Mouse (Mus musculus) lung, adult 18-20 months (tissue): Measurements from ENCODE around the gene Gm10306.

Source experiments
- DNase-seq, 2 experiments: peaks; one replicate each; pipeline ENCODE4 v3.0.0; 2022; ENCODE audit warnings: mixed read lengths in 2 of 2

The Gm10306 gene

DNA sequence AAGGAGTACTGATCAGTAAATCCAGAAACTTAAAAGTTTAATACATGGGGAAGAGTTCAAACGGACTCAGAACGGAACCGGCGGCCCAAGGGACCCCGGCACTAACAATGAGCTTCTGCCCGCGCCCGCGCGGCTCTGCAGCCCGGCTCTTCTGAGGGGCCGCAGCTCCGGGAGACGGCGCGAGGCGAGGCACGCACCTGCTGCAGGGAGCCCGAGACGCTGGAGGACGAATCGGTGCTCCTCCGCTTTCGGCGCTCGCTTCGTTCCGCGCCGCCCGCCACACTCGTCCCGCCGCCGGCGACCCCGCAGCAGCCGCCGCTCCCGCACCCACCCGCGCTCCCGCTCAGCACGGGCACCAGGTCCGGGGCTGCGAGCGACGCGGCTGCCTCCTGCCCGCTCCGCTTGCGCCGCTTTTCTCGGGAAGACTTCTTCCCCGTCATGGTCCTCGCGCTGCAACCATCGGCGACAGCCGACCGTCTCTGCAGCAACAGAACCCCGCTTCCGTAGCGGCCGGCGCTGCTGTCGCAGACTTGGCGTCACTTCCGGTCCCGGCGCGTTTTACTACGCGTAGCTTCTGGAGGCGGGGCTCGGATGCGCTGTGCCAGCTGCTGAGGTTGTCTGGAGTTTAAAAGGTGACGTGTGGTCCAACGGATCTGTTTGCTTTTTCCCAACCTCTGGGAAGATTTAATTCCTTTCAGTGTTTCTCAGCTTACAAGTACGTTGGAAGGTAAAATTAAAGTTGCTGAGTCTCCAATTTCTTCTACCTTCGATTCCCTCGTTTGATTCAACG, at the start of gene Gm10306, which contains the start of gene Caap1:
Gene Gm10306 (plus strand): TSS at position 282 of the 790 bp plus-strand sequence.
Gene Caap1 (minus strand): TSS at position 532 of the 790 bp plus-strand sequence.
- DNase-seq: peak; percentile 90 to 91

DNA sequence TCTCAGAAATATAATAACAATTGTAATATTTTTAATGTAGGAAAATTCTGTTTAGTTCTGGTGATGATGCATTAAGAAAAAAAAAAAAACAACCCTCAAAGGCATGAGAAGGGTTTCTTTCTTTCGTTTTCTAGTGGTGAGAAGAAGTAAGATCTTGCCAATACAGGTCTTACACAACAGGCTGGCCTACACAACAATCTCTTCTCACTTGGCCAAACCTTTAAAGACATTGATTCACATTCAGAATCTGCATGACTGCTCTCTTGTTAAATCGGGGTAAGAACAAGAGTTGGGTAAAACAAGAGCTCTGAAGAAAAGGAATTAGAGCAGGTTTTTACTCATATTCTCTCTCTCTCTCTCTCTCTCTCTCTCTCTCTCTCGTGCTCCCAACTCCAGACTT, 41.0 kb upstream of the Gm10306 start:
- no peak for DNase-seq

DNA sequence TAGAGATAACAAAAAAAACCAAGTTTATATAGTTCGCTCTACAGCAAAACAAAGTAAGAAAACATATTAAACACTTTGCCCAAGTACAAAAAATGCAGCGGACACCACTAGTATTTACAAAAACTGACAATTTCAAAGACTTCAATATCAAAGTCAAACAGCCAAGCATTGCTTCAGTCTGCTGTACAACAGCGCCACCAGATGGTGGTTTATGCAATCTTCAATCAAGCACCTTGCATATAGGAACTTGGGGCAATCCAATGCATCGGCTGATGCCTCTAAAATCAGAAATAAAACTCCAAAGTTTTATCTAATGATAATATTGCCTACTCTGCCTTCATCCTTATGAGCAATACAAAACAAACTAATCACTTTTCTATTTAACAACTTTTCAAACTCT, 38.7 kb upstream of the Gm10306 start:
- peak in 1 of 2 experiments; percentile 14 for DNase-seq

DNA sequence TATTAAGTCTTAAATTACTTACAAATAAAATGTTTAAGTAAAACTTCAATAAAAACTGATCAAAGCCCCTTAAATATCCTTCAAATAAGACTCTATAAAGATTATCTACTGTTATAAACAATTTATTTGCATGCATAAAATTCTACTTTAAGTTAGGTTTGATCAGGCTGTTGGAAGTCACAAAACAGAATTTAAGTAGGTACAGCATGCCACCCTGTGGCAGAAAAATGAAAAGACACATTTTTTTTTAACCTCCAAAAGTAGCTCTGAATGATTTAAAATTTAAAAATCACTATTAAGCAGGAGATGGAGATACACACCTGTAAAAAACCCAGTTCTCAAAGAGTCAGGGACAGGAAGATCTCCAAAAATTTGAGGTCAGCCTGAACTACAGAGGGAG, 33.0 kb upstream of the Gm10306 start:
- no peak for DNase-seq

DNA sequence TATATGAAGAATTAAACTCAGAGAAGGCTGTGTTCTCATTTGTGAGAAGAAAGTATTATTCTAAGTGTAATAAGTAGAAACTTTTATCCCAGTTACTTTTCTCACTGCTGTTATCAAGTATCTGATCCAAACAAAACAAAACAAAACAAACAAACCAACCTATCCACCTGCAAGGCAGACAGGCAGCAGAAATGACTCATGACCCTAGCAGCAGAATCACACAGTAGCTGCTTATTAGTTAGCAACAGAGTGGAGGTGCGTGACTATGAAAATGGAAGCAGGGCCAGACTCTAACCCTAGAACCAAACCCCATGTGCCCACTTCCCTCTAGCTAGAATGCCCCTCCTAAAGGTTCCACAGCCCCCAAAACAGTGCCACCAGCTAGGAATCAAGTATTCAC, 26.9 kb upstream of the Gm10306 start:
- no peak for DNase-seq

DNA sequence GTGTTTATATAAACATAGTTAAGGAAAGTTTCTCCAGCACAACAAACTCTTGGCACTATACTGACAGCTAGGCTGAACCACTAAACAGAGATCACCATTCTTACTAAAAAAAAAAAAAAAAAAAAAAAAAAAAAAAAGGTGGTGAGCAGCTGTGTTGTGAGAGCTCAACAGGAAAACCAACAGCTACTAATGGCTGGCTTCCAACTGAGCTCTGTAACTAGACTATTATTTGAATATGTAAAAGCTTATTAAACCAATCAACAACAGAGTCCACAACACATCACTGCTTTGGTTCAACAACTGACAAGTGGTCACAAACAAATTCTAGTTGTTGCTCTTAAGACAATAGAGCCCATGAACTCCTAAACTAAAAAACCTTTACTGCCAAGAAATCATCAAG, 23.1 kb upstream of the Gm10306 start:
- DNase-seq: no peak

DNA sequence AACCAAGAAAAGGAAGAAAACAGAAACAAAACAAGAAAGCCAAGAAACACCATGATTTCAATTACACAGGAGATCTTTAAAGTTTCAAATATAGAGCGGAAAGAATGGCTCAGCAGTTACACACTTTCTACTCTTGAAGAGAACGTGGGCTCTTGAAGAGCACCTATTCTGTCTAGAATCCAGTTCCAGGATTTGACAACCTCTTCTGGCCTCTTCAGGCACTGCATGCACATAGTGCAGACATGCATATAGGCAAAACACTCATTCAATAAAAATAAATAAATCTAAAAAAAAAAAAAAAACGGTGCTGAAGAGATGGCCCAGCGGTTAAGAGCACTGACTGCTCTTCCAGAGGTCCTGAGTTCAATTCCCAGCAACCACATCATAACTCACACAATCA, 13.3 kb upstream of the Gm10306 start:
- DNase-seq: no peak

DNA sequence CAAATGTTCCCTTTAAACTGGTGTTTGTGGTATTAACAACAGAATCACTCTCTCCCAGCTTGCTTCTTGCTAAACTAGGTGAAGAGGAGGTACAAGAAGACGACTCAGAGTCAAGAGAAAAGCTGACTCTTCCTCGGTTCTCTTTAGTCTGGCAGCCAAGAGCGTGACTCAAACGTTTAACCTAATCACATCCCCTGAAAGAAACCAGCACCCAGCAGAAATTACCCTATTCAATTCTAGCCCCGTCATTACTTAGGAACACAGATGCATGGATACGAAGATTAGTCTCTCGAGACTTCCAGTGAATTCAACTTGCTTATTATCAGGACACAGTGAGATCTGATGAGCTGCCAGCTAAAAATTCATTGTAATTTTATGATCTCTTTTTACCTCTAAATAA, 12.0 kb upstream of the Gm10306 start:
- DNase-seq: no peak

DNA sequence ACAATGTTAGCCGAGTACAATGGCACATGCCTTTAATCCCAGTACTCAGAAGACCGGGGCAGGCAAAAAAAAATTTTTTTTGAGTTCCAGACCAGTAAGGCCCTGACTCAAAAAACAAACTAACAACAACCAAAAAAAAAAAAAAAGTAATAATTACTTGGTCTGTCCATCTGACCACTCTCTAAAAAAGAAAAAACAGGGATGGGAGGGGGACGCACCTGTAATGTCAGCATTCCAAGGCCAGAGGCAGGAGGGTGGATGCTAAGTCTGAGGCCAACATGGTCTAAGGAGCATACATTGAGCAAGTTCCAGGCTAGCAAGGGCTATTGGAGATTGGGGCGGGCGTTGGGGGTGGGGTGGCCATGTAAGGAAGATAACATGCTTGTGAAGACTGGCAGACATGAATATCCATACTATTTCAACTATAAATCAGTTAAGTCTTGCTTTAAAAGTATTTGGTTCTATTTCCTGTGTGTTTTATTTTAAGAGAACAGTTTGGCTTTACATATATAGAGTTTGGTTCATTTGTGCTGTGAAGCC, 1.3 kb upstream of the Gm10306 start:
- no peak for DNase-seq

DNA sequence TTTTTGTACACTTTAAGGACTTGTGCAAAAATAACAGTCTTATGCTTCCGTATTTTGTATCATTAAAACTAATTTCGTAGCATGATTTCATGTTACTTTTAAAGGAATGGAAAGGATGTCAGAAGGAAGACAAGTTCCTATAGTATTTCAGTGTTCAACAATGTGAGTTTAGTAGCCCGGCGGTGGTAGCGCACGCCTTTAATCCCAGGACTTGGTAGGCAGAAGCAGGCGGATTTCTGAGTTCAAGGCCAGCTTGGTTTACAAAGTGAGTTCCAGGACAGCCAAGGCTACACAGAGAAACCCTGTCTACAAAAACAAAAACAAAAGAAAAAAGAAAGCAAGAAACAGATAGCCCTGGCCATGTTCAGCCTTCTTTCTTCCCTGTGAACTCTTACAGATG, 799 bp downstream of the Gm10306 start:
- no peak for DNase-seq

DNA sequence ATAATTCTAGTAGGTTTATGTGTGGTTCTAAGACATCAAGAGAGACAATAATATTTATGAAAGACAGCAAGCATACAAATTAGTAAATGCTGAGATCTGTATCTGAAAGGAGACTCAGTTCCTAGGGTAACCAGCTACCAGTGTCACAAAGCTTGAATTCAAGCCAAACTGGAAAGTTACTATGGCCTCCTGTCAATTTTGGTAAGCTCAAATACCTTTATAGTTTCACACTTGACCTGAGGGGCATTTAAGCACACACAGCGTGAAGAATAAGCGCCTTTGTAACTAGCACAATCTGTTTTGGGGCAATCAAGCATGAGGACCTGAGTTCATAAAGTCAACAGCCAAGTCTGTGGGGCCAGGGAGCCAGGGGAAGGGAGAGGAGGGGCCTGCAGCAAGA, 2.9 kb downstream of the Gm10306 start:
- no peak for DNase-seq

DNA sequence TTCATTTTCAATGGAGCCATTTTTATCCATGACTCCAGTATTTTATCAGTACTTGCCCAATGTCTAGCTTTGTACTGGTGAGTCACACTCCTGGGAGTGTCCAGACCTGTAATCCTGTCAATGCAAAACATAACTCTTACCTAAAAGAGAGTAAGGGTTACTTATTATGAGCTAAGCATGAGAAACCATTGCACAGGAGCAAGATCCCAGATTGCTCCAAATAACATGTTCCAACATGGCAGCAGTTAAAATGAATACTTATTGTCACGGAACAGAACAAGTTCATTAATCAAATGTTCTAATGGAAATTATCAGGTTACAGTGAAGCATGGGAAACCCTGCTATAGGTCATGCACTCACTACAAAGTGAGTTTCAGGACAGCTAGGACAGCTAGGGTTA, 4.0 kb downstream of the Gm10306 start:
- DNase-seq: no peak

DNA sequence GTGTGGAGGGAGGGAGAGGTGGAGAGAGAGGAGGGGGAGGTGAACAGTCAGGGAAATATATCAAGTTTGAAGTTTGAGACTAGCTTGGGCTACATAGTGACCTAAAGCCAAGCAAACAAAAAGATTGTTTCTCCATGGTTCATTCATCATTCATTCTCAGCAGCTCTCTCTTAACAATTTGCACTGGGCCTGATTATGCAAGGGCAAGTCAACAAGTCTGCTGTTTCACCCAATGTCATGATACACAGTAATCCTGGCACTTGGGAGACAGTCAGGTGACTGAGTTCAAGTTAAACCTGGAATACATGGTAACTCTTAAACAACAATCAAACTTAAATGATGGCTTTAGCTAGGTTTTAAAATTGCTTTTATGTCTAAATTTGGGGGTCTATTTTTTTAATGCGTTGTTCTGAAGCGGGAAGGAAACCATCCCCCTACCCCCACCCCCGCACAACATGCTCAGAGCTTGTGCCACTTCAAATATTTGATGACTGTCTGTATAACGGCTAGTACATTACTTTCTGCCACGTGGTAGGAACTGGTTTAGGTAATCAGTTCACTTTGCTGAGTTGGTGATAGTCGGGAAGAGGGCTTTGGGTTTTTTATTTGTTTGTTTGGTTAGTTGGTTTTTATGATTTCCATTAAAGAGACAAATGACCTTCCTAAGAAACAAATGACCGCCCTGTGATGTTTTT, 5.8 kb downstream of the Gm10306 start:
- DNase-seq: no peak

DNA sequence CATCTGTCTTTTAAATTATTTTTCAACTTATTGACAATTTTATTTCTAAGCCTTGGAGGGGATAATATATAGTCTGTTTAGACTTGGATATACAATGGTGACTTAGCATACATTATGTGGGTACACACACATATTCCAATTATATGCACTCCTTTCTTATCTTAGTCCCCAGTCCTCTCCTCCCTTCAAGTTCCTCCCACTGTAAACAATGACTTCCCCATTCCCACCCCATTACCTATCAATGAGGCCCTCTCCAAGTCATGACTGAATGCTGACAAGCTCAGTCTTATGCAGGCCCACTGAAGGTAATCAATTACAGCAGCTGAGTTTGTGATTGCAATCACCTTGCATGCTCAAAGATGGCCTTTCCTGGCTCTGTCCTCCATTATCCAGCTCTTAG, 8.0 kb downstream of the Gm10306 start:
- no peak for DNase-seq

DNA sequence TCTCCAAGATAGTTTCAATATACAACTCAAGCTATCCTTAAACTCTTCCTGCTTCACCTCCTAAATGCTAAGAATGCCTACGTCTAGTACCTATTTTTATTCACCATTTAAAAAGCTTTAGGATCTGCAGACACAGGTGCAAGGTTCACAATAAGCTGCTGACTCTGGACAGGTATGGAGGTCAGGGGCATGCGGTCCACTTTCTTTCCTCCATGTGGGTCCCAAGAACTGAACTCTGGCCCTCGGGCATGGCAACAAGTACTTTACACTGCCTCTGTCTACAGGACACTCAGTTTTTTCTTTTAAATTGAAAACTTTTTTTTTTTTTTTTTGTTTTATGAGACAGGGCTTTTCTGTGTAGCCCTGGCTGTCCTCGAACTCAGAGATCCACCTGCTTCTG, 16.3 kb downstream of the Gm10306 start:
- no peak for DNase-seq

DNA sequence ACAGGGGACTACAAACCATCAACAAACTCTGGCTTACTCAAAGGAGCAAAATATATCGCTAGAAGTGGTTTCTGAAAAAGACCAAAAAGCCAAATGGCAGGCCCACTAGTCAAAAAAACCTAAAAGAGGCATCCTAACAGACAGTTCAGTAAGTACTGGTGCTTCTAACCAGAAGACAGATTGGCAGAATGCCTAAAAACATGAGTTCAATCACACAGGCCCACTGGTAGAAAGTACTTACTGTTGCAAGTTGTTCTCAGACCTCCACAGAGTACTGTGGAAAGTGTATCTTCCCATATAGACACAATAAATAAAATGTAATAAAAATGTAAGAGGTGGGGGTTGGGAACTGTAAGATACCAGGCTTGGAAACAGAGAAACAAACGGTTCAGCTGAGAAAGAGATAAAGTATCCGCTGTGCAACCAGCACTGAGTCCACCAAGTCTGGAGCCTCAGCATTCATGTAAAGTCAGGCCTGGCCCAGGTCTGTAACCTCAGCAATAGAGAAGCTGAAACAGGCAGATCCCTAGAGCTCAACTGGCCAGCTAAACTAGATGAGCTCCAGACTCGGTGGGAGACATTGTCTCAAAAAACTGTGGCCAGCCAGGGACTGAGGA, 35.5 kb downstream of the Gm10306 start:
- DNase-seq: no peak

DNA sequence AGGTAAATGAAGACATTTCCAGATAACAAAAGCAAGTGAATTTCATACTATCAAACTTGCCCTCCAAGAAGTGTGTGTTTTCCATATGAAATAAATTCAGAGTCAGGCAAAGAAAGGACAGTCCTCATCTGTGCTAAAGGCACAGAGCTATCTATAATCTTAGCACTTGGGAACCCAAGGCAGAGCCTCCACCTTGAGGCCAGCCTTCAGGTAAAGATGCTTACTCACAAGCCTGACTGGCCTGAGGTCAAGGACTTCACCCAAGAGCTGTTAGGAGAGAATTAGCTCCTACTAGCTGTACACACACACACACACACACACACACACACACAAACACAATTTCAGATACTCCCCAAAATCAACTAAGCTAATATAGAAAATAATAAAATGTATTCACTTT, 36.4 kb downstream of the Gm10306 start:
- no peak for DNase-seq

DNA sequence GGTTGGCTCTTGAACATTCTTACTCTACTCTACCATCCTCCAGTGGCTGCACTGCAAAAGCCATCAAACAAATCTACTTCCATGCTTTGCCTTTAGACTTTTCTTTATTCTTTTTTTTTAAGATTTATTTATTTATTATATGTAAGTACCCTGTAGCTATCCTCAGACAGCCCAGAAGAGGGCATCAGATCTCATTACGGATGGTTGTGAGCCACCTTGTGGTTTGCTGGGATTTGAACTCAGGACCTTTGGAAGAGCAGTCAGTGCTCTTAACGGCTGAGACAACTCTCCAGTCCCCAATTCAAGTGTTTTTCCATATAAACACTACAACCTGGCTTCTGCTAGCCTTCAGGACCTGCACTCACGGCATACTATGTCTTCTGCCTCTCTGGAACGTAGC, 45.0 kb downstream of the Gm10306 start:
- no peak for DNase-seq

DNA sequence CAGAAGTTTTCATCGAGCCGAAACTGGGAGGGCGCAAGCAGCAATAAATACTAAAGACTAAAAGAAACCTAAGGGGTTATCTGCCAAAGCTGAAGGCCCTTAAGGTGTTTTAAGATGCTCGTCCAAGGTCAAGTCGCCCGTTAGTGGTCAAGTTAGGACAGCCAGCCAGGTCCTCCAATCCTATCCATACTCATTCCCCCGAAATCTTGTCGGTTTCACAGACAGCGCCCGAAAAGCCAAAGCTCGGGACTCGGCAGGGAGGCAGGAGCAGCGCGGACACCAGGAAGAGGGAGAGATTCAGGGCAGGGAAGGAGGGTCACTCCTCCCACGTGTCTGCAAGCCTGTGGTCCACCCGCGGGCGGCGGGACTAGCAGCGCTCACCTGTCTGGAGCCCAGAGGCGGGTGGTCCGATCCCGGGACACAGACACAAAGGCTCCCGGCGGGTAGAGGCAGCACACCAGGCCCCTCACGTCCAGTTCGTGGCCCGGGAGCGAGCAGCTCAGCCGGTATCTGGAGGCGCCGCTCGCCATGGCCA, 46.2 kb downstream of the Gm10306 start:
- DNase-seq: peak in 1 of 2 experiments; percentile 41

DNA sequence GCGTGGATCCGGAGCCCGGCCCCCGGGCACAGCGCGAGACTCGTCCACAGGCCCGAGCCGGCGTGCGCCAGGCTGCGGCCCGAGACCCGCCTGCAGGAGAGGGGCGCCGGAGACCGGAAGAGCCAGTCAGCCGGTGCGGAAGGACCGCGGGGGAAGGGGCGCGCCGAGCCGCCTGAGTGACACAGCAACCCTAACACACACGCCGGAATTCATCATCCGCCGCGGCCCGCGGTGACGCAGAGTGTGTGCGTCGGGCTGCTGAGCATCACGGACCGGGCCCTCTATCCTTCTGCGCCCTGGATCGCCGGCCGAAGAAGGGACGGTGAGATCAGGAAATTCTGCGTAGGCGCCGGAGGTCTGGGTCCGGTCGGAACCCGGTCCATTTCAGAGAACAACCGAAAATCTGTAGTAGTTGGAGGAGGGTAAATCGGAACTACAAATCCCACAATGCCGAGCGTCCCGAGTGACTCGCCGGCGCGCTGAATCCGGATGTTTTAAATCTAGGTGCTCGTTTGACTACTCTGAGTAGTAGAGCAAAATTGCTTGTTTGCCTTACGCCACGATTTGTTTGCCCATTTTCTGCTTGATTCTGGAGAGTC, 46.8 kb downstream of the Gm10306 start, which contains the start of gene Plaa:
Gene Plaa (minus strand): TSS at position 214 of the 599 bp plus-strand sequence.
- peak; percentile 90 to 91 for DNase-seq

DNA sequence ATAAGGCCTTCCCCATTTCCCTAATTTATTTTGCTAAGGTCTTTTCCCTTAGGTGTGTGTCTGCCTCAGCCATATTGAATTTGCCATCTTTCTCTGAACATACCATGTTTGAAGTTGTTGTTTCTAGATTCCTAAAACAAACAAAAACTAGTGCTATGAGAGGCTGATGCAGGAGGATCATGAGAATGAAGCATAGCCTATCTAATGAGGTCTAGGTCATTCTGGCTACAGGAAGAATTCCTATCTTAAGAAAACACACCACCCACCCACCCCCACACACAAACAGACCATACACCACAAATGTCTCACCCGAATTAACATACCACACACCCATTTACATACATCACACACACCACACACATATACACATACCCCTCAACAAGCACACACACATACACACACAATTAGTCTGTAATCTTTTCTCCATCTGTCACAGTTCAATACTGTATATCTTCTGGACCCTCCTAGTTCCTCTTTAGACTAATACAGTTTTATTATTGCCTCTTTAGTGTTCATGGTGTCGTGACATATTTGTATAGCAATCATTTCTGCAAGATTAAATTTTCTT, 48.2 kb downstream of the Gm10306 start:
- no peak for DNase-seq

DNA sequence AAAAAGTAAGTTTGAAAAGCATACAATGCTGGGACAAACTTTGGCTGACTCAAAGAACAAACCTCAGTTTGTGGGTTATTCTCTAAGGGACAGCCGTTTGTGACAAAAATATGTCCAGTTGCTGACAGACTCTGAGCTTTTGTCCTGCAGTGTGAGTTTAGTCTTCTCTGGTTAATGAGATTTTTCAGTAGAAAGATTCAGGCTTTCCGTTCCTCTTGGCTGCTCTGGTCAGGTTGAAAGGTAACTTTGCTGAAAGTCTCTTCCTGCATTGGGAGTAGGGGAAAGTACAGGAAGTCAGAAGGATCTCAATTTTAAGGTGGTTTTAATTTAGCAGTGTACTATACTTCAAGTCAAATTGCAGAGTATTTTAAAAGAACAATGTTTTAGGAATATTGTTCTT, 49.2 kb downstream of the Gm10306 start:
- DNase-seq: no peak
